Mouse (Mus musculus) neural tube, embryonic 14.5 days (tissue): ENCODE results near the gene Fem1a. TPM values are rescaled to one million over a fixed set of nuclear protein-coding genes. Genes with fewer than 3 reads are reported as not detected.
"Not testable (repeated sequence)": the region's sequence is repeated elsewhere in the genome, so short reads cannot be mapped to it uniquely, and the experiment has no call there.

ENCODE experiments used
- ATAC-seq: fragments of 200-750 bp; cut with Nextera tagmentation; 2 replicates; pipeline ENCODE4 v1.8.0; 2017; ENCODE audit warnings: low read depth, mild to moderate bottlenecking, moderate TSS enrichment, moderate library complexity
- H3K27ac ChIP-seq: fragments of 300-500 bp; sonication (generic); 2 replicates; pipeline ENCODE4 v1.5.1; 2014; ENCODE audit warnings: low read depth, mild to moderate bottlenecking, control low read depth, low read length, moderate library complexity, mixed read lengths
- H3K27me3 ChIP-seq: fragments of 300-500 bp; sonication (generic); 2 replicates; pipeline ENCODE4 v1.6.1; 2014; ENCODE audit warnings: low read length; ENCODE audit not compliant: control insufficient read depth, insufficient read depth
- H3K36me3 ChIP-seq: fragments of 300-500 bp; sonication (generic); 2 replicates; pipeline ENCODE4 v1.6.1; 2014; ENCODE audit warnings: low read length, mixed read lengths; ENCODE audit not compliant: control insufficient read depth, insufficient read depth
- H3K4me1 ChIP-seq: fragments of 300-500 bp; sonication (generic); 2 replicates; pipeline ENCODE4 v1.6.1; 2014; ENCODE audit warnings: low read length; ENCODE audit not compliant: control insufficient read depth, insufficient read depth
- H3K4me2 ChIP-seq: fragments of 300-500 bp; sonication (generic); 2 replicates; pipeline ENCODE4 v1.6.1; 2014; ENCODE audit warnings: mild to moderate bottlenecking, low read depth, low read length, control low read depth
- H3K4me3 ChIP-seq: fragments of 300-500 bp; sonication (generic); 2 replicates; pipeline ENCODE4 v1.5.1; 2014; ENCODE audit warnings: low read depth, low read length, control low read depth, mixed read lengths
- H3K9ac ChIP-seq: fragments of 300-500 bp; sonication (generic); replicated peaks from 2 replicates; pipeline ENCODE4 v1.6.1; 2014; ENCODE audit warnings: low read depth, mild to moderate bottlenecking, control low read depth, low read length, mixed read lengths
- H3K9me3 ChIP-seq: fragments of 300-500 bp; sonication (generic); 2 replicates; pipeline ENCODE4 v1.6.1; 2016; ENCODE audit warnings: low read length; ENCODE audit not compliant: control insufficient read depth
- WGBS: fragments of 180-500 bp; shearing (Covaris S2); extraction: QIAGEN DNeasy Blood & Tissue Kit; methylation state at CpG from one replicate; pipeline ENCODE4 v1.1.7; 2014; 5-methylcytosine and 5-hydroxymethylcytosine counted together
- polyA plus RNA-seq: library from polyadenylated mRNA; unstranded; fragments of >200 nt; fragmentation: Nextera tagmentation; extraction: Ambion mirVana; gene quantifications from 2 replicates; pipeline ENCODE4 v1.2.1, GENCODE M21; 2014

Gene Fem1a
- polyA plus RNA-seq, 1 experiment from 2014 or later: 20.4 TPM

DNA sequence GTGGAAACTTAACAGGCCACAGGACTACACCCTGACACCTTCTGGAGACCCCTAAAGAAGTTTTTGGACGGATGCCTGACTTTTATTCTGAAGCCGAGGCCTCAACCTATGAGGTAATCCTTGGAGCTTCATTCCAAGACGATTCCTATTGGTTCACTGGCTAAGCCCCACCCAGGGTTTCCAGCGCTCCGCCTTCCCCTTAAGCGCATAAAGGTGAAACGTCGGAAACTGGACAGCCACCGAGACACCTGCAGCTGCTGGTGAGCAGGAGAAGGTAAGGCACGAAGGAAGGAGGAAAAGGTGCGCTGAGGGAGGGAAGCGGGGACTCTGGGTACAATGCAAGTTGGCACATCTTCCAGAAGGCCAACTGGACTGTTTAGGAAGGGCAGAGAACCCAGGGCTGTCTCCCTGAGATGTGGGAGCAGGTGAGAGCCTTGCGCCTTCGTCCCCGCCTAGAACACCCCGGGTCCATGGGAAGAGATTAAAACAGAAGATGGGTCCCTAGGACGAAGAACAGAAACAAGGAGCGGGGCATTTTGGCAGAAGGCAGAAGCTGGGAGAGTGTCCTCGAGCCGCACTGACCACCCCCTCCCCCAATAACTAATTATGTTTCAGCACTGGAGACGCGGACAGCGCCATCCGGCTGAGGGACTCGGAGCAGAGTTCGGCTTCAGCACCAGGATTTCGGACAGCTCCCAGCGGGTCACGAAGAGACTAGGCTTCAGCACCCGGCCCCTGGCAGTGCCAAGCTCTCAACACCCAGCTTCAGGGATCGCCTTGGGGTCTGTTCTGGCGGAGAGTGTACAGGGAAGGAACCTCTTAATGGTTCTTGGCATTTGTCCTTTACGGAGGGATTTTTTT, 14.8 kb upstream of the Fem1a start:
- peak overlapping the region; percentile 37 for H3K4me3 ChIP-seq
- H3K4me1 ChIP-seq: no peaks in the 10 kb centered on the region
- H3K27ac ChIP-seq: no peak overlapping the region
- peak overlapping the region; percentile 46 for H3K9ac ChIP-seq
- 1% methylated on average over 33 of the region's 33 CpGs for WGBS
- no peaks in the 10 kb centered on the region for H3K9me3 ChIP-seq
- H3K27me3 ChIP-seq: no peaks in the 10 kb centered on the region
- peak overlapping the region; percentile 49 for H3K4me2 ChIP-seq
- no peaks in the 10 kb centered on the region for H3K36me3 ChIP-seq
- peak; percentile 90 for ATAC-seq

DNA sequence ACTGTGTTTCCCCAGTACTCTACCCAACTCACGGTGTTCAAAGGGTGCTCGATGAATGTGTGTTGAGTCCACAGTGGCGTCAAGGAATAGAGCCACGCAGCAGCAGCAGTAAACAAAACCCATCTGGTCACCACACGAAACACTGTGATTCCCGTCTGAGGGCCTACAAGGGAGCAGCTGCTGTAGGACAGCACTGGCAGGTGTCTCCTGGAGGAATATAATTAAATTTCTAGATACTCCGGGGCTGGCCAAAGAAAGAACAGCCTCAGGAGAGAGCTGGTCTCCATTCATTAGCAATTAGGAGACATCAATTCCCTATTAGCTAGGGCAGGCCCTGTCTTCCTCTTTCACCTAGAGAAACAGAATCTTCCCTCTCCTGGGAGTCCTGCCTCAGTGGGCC, 11.0 kb upstream of the Fem1a start:
- Histone ChIP-seq H3K9ac (no peak overlapping the region), H3K27ac (no peak overlapping the region), H3K4me1 (peaks cover 2% of the 10 kb centered on the region; the same call in 1 of the 2 replicates), H3K9me3 (no peaks in the 10 kb centered on the region), H3K36me3 (no peaks in the 10 kb centered on the region), H3K4me3 (no peak overlapping the region), H3K4me2 (no peak overlapping the region), H3K27me3 (no peaks in the 10 kb centered on the region)
- 41% methylated on average over 7 of the region's 7 CpGs for WGBS
- ATAC-seq: no peak

DNA sequence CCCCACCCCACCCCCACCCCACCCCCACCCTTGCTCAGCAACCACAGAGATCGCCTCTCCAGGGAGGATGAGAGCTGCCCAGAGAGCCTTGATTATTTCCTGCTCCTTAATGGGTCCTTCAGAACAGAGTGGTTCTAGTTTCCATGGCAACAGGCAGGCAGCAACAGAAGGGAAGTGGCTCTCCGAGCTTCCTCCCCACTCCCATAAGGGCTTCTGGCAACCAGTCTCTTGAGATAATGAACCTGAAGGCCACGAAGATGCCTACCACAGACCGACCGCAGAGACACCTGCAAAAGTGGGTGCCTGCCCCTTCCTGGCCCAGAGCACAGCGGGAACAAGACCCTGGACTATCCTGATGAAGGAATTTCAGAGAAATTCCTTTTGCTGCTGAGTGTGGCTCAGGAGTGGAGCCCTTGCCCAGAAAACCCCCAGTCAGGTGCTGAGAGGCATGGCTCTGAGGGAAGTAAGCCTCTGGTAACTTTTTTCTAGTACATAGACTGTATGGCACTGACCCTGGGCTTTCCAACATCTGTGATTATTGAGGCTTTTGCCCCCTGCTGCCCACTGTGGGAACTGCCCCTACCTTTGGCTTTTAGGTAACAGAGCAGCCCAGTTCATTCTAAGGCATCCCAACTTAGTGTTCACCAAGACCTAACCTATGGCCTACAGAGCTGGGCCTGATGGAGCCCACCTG, 5.3 kb upstream of the Fem1a start:
- H3K4me2 ChIP-seq: peak overlapping the region; percentile 2; the same call in 1 of the 2 replicates
- no peaks in the 10 kb centered on the region for H3K36me3 ChIP-seq
- no peak overlapping the region for H3K4me3 ChIP-seq
- WGBS: 24% methylated on average over 6 of the region's 6 CpGs
- H3K4me1 ChIP-seq: peaks cover 9% of the 10 kb centered on the region; the same call in 1 of the 2 replicates
- no peaks in the 10 kb centered on the region for H3K27me3 ChIP-seq
- H3K27ac ChIP-seq: peak overlapping the region; percentile 65
- no peak overlapping the region for H3K9ac ChIP-seq
- H3K9me3 ChIP-seq: no peaks in the 10 kb centered on the region
- peak; percentile 36; the same call in 1 of the 2 replicates for ATAC-seq

DNA sequence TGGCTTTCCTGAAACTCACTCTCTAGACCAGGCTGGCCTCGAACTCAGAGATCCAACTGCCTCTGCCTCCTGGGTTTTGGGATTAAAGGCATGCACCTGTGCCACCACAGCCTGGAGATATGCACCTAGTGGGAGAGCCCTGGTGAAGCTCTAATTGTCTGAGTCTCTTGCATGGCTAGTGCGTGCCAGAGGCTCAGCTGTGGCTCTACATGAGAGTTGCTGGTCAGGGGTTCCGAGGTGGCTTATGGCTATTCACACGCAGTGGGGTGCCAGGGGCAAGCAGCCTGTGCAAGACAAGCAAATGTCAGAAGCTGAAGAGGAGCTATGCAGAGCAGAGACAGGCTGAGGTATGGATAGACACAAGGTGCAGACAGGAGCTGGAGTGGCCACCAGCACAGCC, 1.9 kb upstream of the Fem1a start:
- H3K4me2 ChIP-seq: peak overlapping the region; percentile 65; the same call in 1 of the 2 replicates
- WGBS: 82% methylated on average over 4 of the region's 4 CpGs
- H3K9ac ChIP-seq: 0 out of 2 replicates have a peak overlapping the region, but pooled peaks have one; percentile 8

DNA sequence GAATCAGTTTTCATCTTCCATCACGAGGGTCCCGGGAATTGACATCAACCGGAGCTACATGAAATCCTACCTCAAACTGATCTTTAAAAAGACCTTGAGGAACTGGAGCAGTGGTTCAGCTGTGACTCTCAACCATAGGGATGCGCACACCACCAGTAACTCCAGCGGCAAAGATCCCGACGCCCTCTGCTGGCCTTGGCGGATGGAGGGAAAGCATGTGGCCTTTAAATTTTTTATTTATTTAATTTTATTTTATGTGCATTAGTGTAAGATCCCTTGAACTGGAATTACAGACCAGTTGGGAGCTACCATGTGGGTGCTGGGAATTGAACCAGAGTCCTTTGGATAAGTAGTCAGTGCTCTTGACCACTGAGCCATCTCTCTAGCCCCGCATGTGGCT, 1.2 kb upstream of the Fem1a start:
- Histone ChIP-seq H3K36me3 (peaks cover 11% of the 10 kb centered on the region; the same call in 1 of the 2 replicates), H3K9me3 (no peaks in the 10 kb centered on the region), H3K27ac (peak overlapping the region; percentile 89), H3K9ac (0 out of 2 replicates have a peak overlapping the region, but pooled peaks have one; percentile 8), H3K27me3 (no peaks in the 10 kb centered on the region), H3K4me2 (peak overlapping the region; percentile 65; the same call in 1 of the 2 replicates), H3K4me1 (peaks cover 31% of the 10 kb centered on the region), H3K4me3 (peak overlapping the region; percentile 59; the same call in 1 of the 2 replicates)
- peak; percentile 16 for ATAC-seq
- WGBS: 18% methylated on average over 9 of the region's 9 CpGs

More for the DNA sequence above, 1.9 kb upstream of the Fem1a start:
- Histone ChIP-seq H3K27ac (peak overlapping the region; percentile 89; the same call in 1 of the 2 replicates), H3K4me1 (peaks cover 24% of the 10 kb centered on the region), H3K27me3 (no peaks in the 10 kb centered on the region), H3K4me3 (no peak overlapping the region), H3K9me3 (no peaks in the 10 kb centered on the region), H3K36me3 (peaks cover 7% of the 10 kb centered on the region; the same call in 1 of the 2 replicates)
- no peak for ATAC-seq

DNA sequence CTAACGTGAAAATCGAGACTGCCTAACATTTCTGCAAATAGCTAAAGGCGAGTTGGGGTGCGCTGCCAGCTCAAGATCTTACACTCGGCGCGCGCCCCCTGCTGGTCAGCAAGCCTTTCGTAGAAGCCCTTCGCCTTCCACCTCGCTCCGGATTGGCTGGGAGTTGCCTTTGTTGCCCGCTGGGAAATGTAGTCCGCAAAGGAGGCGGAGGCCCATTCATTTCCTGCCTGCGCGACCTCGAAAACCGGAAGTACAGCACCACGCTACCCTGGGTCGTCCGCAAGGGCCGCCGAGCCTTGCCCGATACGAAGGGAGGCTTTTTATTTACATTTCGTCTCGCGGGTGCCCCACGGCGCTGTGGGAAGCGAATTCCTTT, 759 bp upstream of the Fem1a start:
- ATAC-seq: peak; percentile 93
- Histone ChIP-seq H3K4me1 (peaks cover 31% of the 10 kb centered on the region), H3K27ac (peak overlapping the region; percentile 89), H3K9ac (peak overlapping the region; percentile 46), H3K36me3 (peaks cover 11% of the 10 kb centered on the region; the same call in 1 of the 2 replicates), H3K27me3 (no peaks in the 10 kb centered on the region), H3K4me2 (peak overlapping the region; percentile 65), H3K9me3 (no peaks in the 10 kb centered on the region), H3K4me3 (peak overlapping the region; percentile 59)
- under 1% methylated on average over 32 of the region's 32 CpGs for WGBS

DNA sequence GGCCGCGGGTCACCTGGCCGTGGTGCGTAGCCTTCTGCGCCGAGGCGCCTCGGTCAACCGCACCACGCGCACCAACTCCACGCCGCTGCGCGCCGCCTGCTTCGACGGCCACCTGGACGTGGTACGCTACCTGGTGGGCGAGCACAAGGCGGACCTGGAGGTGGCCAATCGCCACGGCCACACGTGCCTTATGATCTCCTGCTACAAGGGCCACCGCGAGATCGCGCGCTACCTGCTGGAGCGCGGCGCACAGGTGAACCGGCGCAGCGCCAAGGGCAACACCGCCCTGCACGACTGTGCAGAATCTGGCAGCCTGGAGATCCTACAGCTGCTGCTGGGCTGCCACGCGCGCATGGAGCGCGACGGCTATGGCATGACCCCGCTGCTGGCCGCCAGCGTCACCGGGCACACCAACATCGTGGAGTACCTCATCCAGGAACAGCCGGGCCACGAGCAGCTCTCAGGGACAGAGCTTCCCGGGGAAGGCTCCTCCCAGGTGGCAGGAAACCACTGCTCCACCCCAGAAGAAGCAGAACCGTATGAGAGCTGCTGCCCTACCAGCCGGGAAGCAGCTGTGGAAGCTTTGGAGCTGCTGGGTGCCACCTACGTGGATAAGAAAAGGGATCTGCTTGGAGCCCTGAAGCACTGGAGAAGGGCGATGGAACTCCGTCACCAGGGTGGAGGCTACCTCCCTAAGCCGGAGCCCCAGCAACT, 728 bp downstream of the Fem1a start:
- peak; percentile 1; the same call in 1 of the 2 replicates for ATAC-seq

DNA sequence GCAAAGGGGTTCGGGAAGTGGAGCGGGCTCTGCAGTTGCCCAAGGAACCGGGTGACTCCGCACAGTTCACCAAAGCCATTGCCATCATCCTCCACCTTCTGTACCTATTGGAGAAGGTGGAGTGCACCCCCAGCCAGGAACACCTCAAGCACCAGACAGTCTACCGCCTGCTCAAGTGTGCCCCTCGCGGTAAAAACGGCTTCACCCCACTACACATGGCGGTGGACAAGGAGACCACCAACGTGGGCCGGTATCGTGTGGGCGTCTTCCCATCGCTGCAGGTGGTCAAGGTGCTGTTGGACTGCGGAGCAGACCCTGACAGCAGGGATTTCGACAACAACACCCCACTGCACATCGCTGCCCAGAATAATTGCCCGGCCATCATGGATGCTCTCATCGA, 1.7 kb downstream of the Fem1a start:
- not testable (repeated sequence) for H3K9me3 ChIP-seq, H3K4me2 ChIP-seq, H3K27me3 ChIP-seq, H3K9ac ChIP-seq, H3K27ac ChIP-seq, ATAC-seq, H3K4me3 ChIP-seq
- 95% methylated on average over 19 of the region's 19 CpGs for WGBS
- H3K4me1 ChIP-seq: peaks cover 38% of the 10 kb centered on the region
- H3K36me3 ChIP-seq: peaks cover 27% of the 10 kb centered on the region

More for the DNA sequence above, 728 bp downstream of the Fem1a start:
- H3K27me3 ChIP-seq: no peaks in the 10 kb centered on the region
- WGBS: 16% methylated on average over 37 of the region's 58 CpGs
- H3K9ac ChIP-seq: peak overlapping the region; percentile 65
- H3K4me2 ChIP-seq: peak overlapping the region; percentile 91
- H3K4me1 ChIP-seq: peaks cover 35% of the 10 kb centered on the region
- H3K36me3 ChIP-seq: peaks cover 20% of the 10 kb centered on the region
- no peaks in the 10 kb centered on the region for H3K9me3 ChIP-seq
- peak overlapping the region; percentile 59 for H3K4me3 ChIP-seq
- peak overlapping the region; percentile 72 for H3K27ac ChIP-seq
